Mouse (Mus musculus) neural tube, postnatal 0 days (tissue): ENCODE results near the gene Bcas3. TPM values are rescaled to one million over a fixed set of nuclear protein-coding genes. Genes with fewer than 3 reads are reported as not detected.

Experiments used
- microRNA-seq: library from miRNA; unstranded; fragments of <30 nt; microRNA quantifications from one replicate; pipeline ENCODE4, GENCODE M21; 2016
- polyA plus RNA-seq: library from polyadenylated mRNA; unstranded; fragments of >200 nt; fragmentation: Nextera tagmentation; extraction: Ambion mirVana; gene quantifications from 2 replicates; pipeline ENCODE4 v1.2.1, GENCODE M21; 2015

The Bcas3 gene
- polyA plus RNA-seq: 27.9 and 28.3 TPM in 2 replicates

GRCm38 (mm10) chr11:85352539-85353380 is at the start of gene Bcas3:
Gene Bcas3 (plus strand): TSS chr11:85353167.

DNA sequence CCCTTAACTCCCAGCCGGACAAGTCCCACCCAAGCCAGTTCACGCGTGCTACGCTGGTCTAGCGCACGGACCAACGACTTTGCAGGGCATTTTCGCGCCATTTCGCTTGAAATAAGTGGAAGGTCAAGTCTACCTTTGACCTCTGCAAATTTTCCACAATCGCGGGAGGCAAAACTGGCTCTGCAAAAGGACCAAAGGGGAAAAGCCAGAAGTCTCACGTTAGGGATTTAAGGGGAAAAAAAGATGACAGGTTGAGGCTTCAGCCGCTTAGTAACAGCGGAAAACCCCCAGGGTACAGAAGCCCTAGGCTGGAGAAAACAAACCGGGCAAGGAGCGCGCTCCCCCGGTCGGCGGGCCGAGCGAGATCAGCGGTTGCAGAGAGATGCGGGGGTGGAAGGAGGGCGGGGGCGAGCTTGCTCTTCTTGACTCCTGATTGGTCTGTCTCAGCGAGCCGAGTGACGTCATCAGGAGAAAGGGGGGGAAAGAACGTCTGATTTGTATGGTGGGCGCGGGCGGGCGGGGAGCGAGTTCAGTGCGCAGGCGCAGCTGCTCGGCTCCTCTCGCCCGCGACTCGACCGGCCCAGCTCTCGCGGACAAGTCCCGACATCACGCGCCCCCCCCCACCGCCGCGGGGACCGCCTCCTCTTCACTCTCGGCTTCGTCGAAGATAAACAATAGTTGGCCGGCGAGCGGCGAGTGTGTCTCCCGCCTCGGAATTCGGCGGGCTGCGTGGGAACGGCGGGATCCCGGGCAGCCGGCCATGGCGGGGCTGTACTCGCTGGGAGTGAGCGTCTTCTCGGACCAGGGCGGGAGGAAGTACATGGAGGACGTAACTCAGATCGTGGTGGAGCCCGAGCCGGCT is 42.0 kb upstream of the Bcas3 start, which contains the start of gene Ppm1d:
TSS of gene Ppm1d (plus strand) at position 532 of the 862 bp plus-strand sequence.

GRCm38 (mm10) chr11:85832231-85832924 is 479.4 kb downstream of the Bcas3 start, which contains the start of gene Tbx2:
Gene Tbx2 (plus strand): TSS chr11:85832551.

DNA sequence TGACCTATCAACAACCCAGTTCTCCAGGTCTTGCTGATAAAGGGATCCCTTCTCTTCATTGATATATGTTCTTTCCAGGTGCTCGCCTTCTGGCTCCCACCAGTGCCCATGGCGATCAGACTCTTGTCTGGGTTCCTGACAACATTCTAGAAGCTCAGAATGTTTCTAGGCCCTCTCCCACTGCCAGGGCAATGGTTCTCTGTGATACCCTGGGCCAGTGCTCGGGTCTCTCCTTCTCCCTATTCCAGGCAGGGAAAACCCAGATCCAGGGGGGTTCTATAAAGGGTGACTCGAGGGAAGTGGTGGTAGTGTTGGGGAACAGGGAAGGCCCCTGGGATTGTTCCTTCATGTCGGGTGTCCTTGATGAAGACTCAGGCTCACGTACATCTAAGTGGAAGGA is 497.3 kb downstream of the Bcas3 start, which contains the start of gene Gm11444:
TSS of gene Gm11444 (minus strand) at position 101 of the 400 bp plus-strand sequence.

Small RNAs within 50 kb of the gene (microRNA-seq; reads per million reads assigned to microRNA genes)
- gene Mir5110: not detected

Other genes with a start within 250 kb of the Bcas3 start
- gene Usp32, start 213.0 kb upstream of the Bcas3 start, polyA plus RNA-seq: 10.4 and 10.6 TPM in 2 replicates
- gene 1700125H20Rik, start 182.8 kb upstream of the Bcas3 start, polyA plus RNA-seq: 1.3 and 1.6 TPM in 2 replicates
- gene Appbp2, start 118.0 kb upstream of the Bcas3 start, polyA plus RNA-seq: 52.7 and 55.0 TPM in 2 replicates
- gene Ppm1d, start 41.9 kb upstream of the Bcas3 start, polyA plus RNA-seq: 14.1 and 14.3 TPM in 2 replicates